Mouse (Mus musculus): ENCODE measurements at regions not wholly inside any gene's neighbourhood (a gene's known extent, or its start where the extent isn't known, plus 50 kb on each side); places are given as distances from the start of the nearest gene placed in this dataset.

- peak; percentile 63 for DNase-seq
These were observed 347.0 kb downstream of the Rnf144a start for GRCm38 (mm10) chr12:26067866-26068684.

GRCm38 (mm10) chr12:26060378-26060777 is 354.7 kb downstream of the Rnf144a start:
- no peak for DNase-seq

- DNase-seq, result no peak
These were observed 356.0 kb downstream of the Rnf144a start for GRCm38 (mm10) chr12:26059090-26059489.

GRCm38 (mm10) chr12:26057491-26058054 is 357.5 kb downstream of the Rnf144a start:
- peak; percentile 25 for DNase-seq

GRCm38 (mm10) chr12:26046991-26047390 is 368.1 kb downstream of the Rnf144a start:
- no peak for DNase-seq

GRCm38 (mm10) chr12:26045321-26045720 is 369.7 kb downstream of the Rnf144a start:
- DNase-seq, result no peak

- DNase-seq, result no peak
These were observed 402.1 kb downstream of the Rnf144a start for GRCm38 (mm10) chr12:26012951-26013350.

- DNase-seq, result no peak
These were observed 421.0 kb downstream of the Rnf144a start for GRCm38 (mm10) chr12:25994063-25994462.

GRCm38 (mm10) chr12:25991801-25992525 is 423.1 kb downstream of the Rnf144a start:
- no peak for DNase-seq

GRCm38 (mm10) chr12:25982545-25982944 is 432.5 kb downstream of the Rnf144a start:
- DNase-seq, result no peak

- no peak for DNase-seq
These were observed 436.7 kb downstream of the Rnf144a start for GRCm38 (mm10) chr12:25978335-25978734.

GRCm38 (mm10) chr12:25958584-25958983 is 456.5 kb downstream of the Rnf144a start:
- DNase-seq, result peak; percentile 18

- DNase-seq, result no peak
These were observed 457.5 kb downstream of the Rnf144a start for GRCm38 (mm10) chr12:25957547-25957946.

GRCm38 (mm10) chr12:25947107-25947506 is 467.9 kb downstream of the Rnf144a start:
- DNase-seq, result no peak

- DNase-seq, result no peak
These were observed 468.9 kb downstream of the Rnf144a start for GRCm38 (mm10) chr12:25946121-25946520.

GRCm38 (mm10) chr12:25938856-25939255 is 476.2 kb downstream of the Rnf144a start:
- DNase-seq, result no peak

- DNase-seq, result no peak
These were observed 480.1 kb downstream of the Rnf144a start for GRCm38 (mm10) chr12:25934946-25935345.

- DNase-seq, result no peak
These were observed 480.5 kb downstream of the Rnf144a start for GRCm38 (mm10) chr12:25934526-25934925.

GRCm38 (mm10) chr12:25926367-25926766 is 488.7 kb downstream of the Rnf144a start:
- no peak for DNase-seq

GRCm38 (mm10) chr12:25924526-25924925 is 490.5 kb downstream of the Rnf144a start:
- no peak for DNase-seq

GRCm38 (mm10) chr12:25923772-25924171 is 491.3 kb downstream of the Rnf144a start:
- no peak for DNase-seq

GRCm38 (mm10) chr12:25905614-25906013 is 509.4 kb downstream of the Rnf144a start:
- no peak for DNase-seq

- DNase-seq, result no peak
These were observed 518.5 kb downstream of the Rnf144a start for GRCm38 (mm10) chr12:25896543-25896942.

GRCm38 (mm10) chr12:25895691-25896090 is 519.4 kb downstream of the Rnf144a start:
- no peak for DNase-seq

Data from thymus, postnatal 14 days (tissue).